Mouse (Mus musculus): ENCODE data around the gene Vtcn1.

The Vtcn1 gene

DNA sequence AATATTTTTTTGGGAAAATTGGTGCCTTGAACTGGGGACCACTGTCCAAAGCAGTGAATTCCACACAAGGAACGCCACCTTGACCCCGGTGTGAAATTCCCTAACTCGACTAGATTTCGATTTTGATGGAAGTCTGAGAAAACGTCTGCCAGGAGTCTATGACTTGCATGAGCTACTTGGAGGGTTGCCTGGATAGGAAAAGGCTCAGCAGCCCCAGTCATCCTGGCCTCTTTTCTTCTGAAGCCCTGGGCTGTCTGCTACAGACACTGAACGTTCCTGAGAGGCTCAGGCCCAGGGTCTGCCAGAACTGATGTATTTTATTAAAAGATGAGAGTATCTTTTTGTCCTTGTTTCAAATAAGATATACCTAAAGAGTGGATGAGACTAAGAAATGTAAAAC, 25.2 kb downstream of the Vtcn1 start:
- in situ Hi-C loops (cut with MboI; ENCODE audit: low sequenced_read_pairs) = no loop called here

GRCm38 (mm10) chr3:100856050-100856815, 31.0 kb downstream of the Vtcn1 start:
- in situ Hi-C loops (cut with MboI; ENCODE audit: low sequenced_read_pairs) = no loop called here

DNA sequence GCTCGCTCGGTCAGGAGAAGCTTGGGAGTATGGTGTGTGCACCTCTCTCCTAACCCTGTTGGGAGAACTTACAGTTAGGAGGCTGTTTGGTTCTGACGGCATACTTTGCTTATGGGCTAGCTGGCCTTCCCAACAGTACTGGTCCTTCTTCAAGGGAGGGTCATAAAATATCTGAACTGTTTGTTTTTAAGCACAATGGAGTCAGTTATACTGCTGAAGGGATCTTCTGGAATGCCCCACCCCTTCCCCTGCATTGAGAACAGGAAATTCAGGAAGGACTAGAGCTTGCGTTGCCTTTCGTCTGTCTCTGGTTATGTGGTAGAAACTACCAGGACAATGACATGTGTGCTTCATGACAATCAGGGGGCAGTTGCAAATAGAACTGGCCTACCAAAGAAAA, 31.9 kb downstream of the Vtcn1 start:
- in situ Hi-C loops (cut with MboI; ENCODE audit: low sequenced_read_pairs) = no loop called here

DNA sequence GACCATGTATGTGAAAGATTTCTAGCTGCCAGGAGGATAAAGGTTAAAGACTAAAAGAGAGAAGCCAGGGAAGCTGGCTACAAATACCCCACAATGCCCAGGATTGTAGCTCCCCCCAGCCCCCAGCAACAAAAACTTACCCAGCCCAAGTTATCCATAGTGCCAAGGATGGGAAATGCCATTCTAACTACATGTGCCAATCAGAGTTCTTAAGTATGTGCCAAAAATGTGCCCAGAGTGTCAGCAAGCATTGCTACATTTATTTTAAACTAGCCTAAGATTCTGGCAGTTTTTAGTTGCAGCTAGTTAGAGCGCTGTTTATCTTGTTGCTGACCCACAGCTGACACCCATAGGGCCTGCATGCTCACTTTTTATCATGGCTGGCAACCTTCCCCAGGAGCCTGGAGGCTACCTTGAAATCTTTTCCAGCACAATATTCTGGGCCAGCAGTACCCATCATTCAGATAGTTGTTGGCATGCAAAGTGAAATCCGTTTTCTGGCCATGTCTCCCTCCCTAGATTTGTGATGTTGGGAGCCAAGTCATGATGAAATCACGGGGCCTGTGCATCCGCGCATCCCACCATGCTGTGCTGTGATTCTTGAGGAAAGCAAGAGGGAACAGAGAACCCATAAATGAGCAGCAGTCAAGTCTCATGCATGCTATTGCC, 33.2 kb downstream of the Vtcn1 start:
- in situ Hi-C loops (cut with MboI; ENCODE audit: low sequenced_read_pairs) = no loop called here

DNA sequence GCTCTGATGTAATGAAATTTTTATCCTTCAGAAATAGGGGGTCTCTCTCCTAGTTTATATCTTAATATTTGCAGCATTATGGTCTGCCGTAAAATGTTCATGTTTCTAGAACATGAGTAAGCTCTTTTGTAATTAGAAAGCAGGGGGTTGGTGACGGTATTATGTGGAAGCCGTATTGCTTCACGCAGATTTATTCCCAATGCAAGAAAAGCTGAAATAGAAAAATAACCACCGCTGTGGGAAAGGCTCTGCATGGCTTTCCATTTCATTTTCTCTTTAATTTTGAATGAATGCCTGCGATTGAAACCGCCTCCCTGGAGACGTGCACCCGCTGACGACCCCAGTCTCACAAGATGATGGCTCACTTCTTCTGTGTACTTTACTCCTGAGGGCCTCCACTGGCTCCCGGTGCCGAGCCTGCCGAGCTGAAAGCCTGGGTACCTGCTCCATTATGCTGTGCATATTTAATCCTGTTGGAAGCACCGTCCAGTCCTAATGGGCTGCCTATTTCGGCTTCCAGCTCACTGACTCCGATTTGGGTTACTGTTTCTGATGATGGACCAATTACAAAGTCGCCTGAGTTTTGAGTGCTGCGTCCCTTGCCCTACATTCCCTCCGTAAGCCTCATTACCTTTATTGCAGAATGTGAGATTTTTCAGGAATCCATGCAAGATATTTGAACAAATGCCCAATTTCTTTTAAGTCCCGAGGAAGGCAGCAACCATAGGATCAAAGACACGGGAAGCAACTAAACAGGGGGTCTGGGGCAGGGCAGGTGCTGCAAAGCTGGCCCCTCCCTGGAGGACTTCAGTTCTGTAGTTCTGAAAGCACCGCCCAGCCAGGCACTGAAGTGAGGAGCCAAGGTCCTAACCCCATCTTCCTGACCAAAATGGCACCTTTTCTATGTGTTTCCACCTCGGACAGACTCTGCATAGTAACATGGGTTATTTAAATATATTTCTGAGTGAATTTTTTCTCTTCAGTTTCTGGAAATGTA, 36.3 kb downstream of the Vtcn1 start:
- in situ Hi-C loops (cut with MboI; ENCODE audit: low sequenced_read_pairs) = no loop called here

DNA sequence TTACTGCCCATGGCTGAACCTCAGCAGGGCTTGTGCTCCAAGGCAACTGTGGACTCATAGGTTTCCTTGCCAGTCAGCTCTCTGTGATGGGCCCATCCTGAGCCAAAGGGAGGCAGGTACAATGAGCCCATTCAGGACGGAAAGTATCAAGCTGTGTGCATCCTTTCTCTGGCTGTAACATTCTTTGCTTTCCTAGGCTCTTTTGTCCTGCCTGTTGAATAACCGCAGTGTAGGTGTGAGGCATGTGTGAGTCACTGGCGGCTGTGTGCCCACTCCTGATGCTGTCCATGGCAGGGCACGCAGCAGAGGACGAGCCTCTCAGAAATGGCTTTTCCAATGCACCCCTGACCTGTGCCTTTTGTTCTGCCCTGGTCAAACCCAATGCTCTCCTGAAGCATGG, 41.7 kb downstream of the Vtcn1 start:
- in situ Hi-C loops (cut with MboI; ENCODE audit: low sequenced_read_pairs) = no loop called here

GRCm38 (mm10) chr3:100877057-100877456, 51.8 kb downstream of the Vtcn1 start:
- in situ Hi-C loops (cut with MboI; ENCODE audit: low sequenced_read_pairs) = no loop called here

DNA sequence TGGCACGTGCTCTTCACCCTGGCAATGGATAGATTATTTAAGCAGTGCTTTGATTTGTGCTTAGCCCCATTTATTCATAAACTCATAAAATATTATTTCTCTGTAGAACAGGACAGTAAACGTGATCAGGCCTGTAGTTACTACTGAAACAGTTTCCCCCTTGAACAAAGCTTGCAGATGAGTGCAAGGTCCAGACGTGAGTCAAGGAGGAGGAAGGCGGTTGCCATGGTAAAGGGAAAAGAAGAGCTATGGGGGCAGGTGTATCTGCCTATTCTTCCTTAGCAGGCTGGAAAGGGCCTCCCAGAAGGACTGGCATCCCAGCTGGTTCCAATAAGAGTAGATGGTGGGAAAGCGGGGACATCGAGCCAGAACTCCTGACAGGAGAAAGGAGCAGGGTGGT, 56.1 kb downstream of the Vtcn1 start:
- in situ Hi-C loops (cut with MboI; ENCODE audit: low sequenced_read_pairs) = no loop called here

DNA sequence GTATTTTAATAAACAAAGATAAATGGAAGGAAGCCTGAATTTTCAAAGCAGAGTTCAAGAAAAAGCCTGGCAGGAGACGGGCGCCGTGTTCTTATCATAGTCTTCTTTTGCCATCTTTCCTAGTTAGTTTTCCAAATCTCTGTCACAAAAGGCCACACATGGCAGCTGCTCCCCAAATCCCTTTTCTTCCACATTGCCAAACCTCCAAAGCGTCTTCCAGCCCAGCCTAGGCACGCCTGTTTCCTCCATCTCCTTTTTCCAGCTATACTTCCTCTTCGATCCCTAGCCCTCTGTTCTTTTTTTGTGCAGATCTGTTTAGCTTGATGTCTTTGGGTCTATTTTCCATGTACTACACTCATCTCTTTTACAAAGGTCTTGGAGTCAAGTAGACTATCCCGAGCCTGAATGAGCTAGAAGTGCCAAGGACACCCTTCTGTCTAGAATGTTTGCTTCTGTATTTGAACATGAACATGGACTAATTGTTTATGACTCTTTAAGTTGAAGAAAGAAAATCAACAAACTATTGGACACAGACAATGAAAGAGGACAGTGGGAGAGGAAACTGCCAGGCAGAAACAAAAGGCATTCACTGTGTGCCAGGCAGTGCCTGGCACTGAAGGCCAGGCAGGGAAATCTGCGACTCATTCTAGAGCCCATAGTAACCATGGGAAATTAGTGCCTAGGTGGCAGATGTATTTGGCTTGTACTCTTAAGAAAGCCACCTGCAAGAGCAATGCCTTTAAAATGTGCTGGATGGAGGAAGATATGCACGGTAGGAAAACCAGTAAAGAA, 56.8 kb downstream of the Vtcn1 start:
- in situ Hi-C loops (cut with MboI; ENCODE audit: low sequenced_read_pairs) = no loop called here

DNA sequence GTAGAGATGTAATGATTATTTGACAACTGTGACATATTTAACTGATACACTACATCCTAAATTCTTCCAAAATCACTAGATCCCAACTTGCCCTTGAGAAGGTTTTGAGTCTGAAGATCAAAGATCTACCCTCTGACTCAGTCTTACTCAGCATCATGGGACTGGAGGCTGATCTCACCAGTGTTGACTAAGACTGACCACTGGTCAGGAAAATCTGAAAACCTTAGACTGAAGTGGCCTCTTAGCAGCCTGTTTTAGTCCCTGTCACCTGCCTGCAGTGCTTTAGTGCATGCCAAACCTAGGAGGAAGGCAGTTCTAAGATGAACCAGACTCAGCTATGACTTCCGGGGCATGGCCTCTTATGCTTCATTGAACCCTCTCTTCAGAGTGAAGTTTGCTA, 64.0 kb downstream of the Vtcn1 start:
- in situ Hi-C loops (cut with MboI; ENCODE audit: low sequenced_read_pairs) = no loop called here

DNA sequence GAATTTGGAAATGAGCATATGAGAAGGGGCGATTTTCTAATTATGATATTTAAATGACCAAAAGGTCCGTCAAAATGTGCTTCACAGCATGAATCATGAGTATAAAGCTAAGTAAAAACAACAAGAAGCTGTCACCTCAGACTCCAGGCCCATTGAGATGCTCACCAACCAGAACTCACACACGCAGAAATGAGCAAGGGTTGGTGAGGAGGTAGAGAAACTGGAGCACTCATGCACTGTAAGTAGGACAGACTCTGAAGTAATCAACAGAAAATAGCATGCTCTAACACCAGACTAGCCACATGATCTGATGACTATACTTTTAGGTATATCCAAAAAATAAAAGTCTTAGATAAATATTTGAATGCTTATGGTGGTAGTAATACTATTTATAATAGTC, 65.1 kb downstream of the Vtcn1 start:
- in situ Hi-C loops (cut with MboI; ENCODE audit: low sequenced_read_pairs) = no loop called here

- in situ Hi-C loops (cut with MboI; ENCODE audit: low sequenced_read_pairs) = no loop called here
These were observed 67.4 kb downstream of the Vtcn1 start for GRCm38 (mm10) chr3:100892383-100893335.

- in situ Hi-C loops (cut with MboI; ENCODE audit: low sequenced_read_pairs) = no loop called here
These were observed 70.2 kb downstream of the Vtcn1 start for GRCm38 (mm10) chr3:100895500-100895899.

DNA sequence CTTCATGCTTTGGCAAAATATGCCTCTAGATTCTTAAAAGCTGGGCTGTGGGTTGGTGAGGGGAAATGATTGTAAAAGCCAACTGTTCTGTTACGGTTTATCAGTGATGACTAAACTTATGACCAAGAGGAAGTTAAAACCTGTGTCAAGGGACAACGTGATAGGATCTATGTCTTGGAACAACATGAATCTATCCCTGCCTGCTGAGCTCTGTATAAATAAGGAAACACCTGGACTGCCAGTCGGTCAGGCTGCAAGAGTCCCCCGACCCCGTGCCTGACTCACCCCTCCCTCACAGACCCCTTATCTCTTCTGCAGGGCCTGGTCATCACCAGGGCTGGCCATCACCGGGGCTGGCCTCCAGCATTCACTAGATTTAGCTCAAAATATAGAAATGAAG, 80.9 kb downstream of the Vtcn1 start:
- in situ Hi-C loops (cut with MboI; ENCODE audit: low sequenced_read_pairs) = no loop called here

- in situ Hi-C loops (cut with MboI; ENCODE audit: low sequenced_read_pairs) = no loop called here
These were observed 81.7 kb downstream of the Vtcn1 start for GRCm38 (mm10) chr3:100906916-100907315.

GRCm38 (mm10) chr3:100908594-100908993, 83.3 kb downstream of the Vtcn1 start:
- in situ Hi-C loops (cut with MboI; ENCODE audit: low sequenced_read_pairs) = no loop called here

- in situ Hi-C loops (cut with MboI; ENCODE audit: low sequenced_read_pairs) = no loop called here
These were observed 85.4 kb downstream of the Vtcn1 start for GRCm38 (mm10) chr3:100910621-100911020.

DNA sequence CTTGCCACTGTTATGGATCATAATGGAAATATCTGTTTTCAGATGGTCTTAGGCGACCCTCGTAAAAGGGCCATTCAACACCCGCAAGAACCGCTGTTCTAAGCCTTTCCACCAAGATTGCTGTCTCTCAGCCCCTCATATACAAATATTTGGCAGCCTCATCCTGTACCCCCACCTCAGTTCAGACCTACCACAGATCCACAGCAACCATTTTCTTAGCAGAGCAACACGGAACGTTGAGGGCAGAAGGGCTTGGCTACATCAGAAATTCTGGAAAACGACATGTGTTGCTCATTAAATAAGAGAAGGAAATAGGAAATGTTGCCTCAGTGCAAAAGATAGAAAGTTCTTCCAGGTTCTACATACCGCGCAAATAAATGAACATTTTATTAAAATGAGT, 85.8 kb downstream of the Vtcn1 start:
- in situ Hi-C loops (cut with MboI; ENCODE audit: low sequenced_read_pairs) = no loop called here

GRCm38 (mm10) chr3:100911498-100912213, 86.4 kb downstream of the Vtcn1 start:
- in situ Hi-C loops (cut with MboI; ENCODE audit: low sequenced_read_pairs) = no loop called here
